Mouse (Mus musculus) 3134 (cell line): ENCODE measurements around the gene Ppil1.
"Not testable (repeated sequence)": the region's sequence is repeated elsewhere in the genome, so short reads cannot be mapped to it uniquely, and the experiment has no call there.

ENCODE experiments used
- DNase-seq: peaks from one replicate; pipeline ENCODE4 v3.0.0-alpha.2; 2011; ENCODE audit warnings: low spot score; ENCODE audit not compliant: insufficient read length; ENCODE audit errors: extremely low read depth

Gene Ppil1

GRCm38 (mm10) chr17:29282216-29282952 lies 18.4 kb upstream of the Ppil1 start:
- no peak for DNase-seq

GRCm38 (mm10) chr17:29281541-29281940 lies 17.6 kb upstream of the Ppil1 start:
- no peak for DNase-seq

GRCm38 (mm10) chr17:29280422-29280821 lies 16.4 kb upstream of the Ppil1 start:
- no peak for DNase-seq

- peak; percentile 59 for DNase-seq
Measured at GRCm38 (mm10) chr17:29273889-29274288, 9.9 kb upstream of the Ppil1 start.

GRCm38 (mm10) chr17:29273156-29273555 lies 9.2 kb upstream of the Ppil1 start:
- no peak for DNase-seq

GRCm38 (mm10) chr17:29270148-29270698 lies 6.2 kb upstream of the Ppil1 start:
- no peak for DNase-seq

GRCm38 (mm10) chr17:29269349-29269706 lies 5.3 kb upstream of the Ppil1 start:
- no peak for DNase-seq

GRCm38 (mm10) chr17:29268682-29269348 lies 4.8 kb upstream of the Ppil1 start, which contains the start of gene BC004004:
Gene BC004004 (plus strand): TSS chr17:29268788.
- DNase-seq: peak; percentile 97

- no peak for DNase-seq
Measured at GRCm38 (mm10) chr17:29267931-29268681, 4.1 kb upstream of the Ppil1 start.

GRCm38 (mm10) chr17:29267040-29267439 lies 3.1 kb upstream of the Ppil1 start:
- not testable (repeated sequence) for DNase-seq

- no peak for DNase-seq
Measured at GRCm38 (mm10) chr17:29264760-29265159, 774 bp upstream of the Ppil1 start.

GRCm38 (mm10) chr17:29263417-29263816 lies 569 bp downstream of the Ppil1 start:
- no peak for DNase-seq

GRCm38 (mm10) chr17:29262259-29262649 lies 1.7 kb downstream of the Ppil1 start:
- no peak for DNase-seq

- DNase-seq: no peak
Measured at GRCm38 (mm10) chr17:29261603-29262258, 2.3 kb downstream of the Ppil1 start.

- DNase-seq: no peak
Measured at GRCm38 (mm10) chr17:29260501-29260900, 3.5 kb downstream of the Ppil1 start.

GRCm38 (mm10) chr17:29259489-29259888 lies 4.5 kb downstream of the Ppil1 start:
- peak; percentile 66 for DNase-seq

- DNase-seq: no peak
Measured at GRCm38 (mm10) chr17:29258921-29259320, 5.1 kb downstream of the Ppil1 start.

- no peak for DNase-seq
Measured at GRCm38 (mm10) chr17:29258025-29258558, 5.9 kb downstream of the Ppil1 start.

- DNase-seq: no peak
Measured at GRCm38 (mm10) chr17:29257001-29257511, 6.9 kb downstream of the Ppil1 start.

- DNase-seq: no peak
Measured at GRCm38 (mm10) chr17:29256507-29256906, 7.5 kb downstream of the Ppil1 start.
